Mouse (Mus musculus): ENCODE measurements around the gene Lrrk1.

- TF ChIP-seq POLR2A (IDR thresholded peaks at IDR 0.05; ENCODE audit: borderline replicate concordance, extremely low read depth, low read depth, low read length): no peak
- no peak for TF ChIP-seq CTCF (IDR thresholded peaks at IDR 0.05; ENCODE audit: insufficient read depth, low read length)
Observed at GRCm38 (mm10) chr7:66229433-66229832, 158.7 kb downstream of the Lrrk1 start.
